Comparison of ENCODE assay signal across 26 mouse cellular contexts in genomic region chr13:46490644-46491043, GRCm38 (mm10). TPM values are rescaled to one million over a fixed set of nuclear protein-coding genes. Genes with fewer than 3 reads are reported as not detected.
A peak's percentile ranks its signal among the peaks of the same experiment; 100 is the strongest.
DNase-seq lines count a peak whose midpoint lies in the region; TF ChIP-seq lines count a peak whose summit lies in the region.
"Had no signal": no experiment of that assay in that cellular context is flagged by ENCODE, and none has a peak within 500 bp of the region (broad histone marks: within the 10 kb centered on the region; RNA-seq: fewer than 3 reads in every experiment).

No protein-coding gene starts in this region.

- TF ChIP-seq POLR2A in small intestine, adult 2 months (IDR thresholded peaks at IDR 0.05; ENCODE audit: low read depth, low read length) = no peak

- no peak overlapping the region for H3K4me3 ChIP-seq in heart, embryonic 10.5 days
- no peak overlapping the region for H3K4me3 ChIP-seq in left cerebral cortex, adult 2 months
- no peak overlapping the region for H3K4me3 ChIP-seq in embryonic facial prominence, embryonic 10.5 days
- no peak overlapping the region for H3K4me3 ChIP-seq in small intestine, adult 2 months (ENCODE audit: low read depth, low read length)
- H3K4me3 ChIP-seq: embryonic facial prominence, embryonic 13.5 days; heart, embryonic 13.5 days; limb, embryonic 13.5 days; lung, embryonic 15.5 days; midbrain, embryonic 10.5 days had no signal

- DNase-seq in heart, embryonic 10.5 days (ENCODE audit: low spot score) = no peak
- DNase-seq in heart, adult 9 months (ENCODE audit: low spot score in 2 of 2) = no peak
- peak; percentile 24 to 36 for DNase-seq in left cerebral cortex, postnatal 14 days (ENCODE audit: low spot score in 2 of 2)
- DNase-seq in left cerebral cortex, adult 2 months (ENCODE audit: extremely low spot score in 1 of 2, low spot score in 2 of 2) = no peak
- peak; percentile 31 for DNase-seq in embryonic facial prominence, embryonic 10.5 days (ENCODE audit: low spot score)
- DNase-seq in B cell, adult 2 months = no peak
- DNase-seq in retina, embryonic 14.5 days (ENCODE audit: low spot score) = no peak
- DNase-seq: adrenal gland, postnatal 36 days; cerebellum, adult 18-20 months; forebrain, postnatal 0 days; kidney, adult 8-10 months; kidney, postnatal 36 days; retina, postnatal 1 day; spleen, adult 18-20 months; thymus, adult 2 months had no signal

- intact Hi-C loops in left cerebral cortex, postnatal 14 days (cut with DNase I) = no loop called here
- intact Hi-C loops in left cerebral cortex, adult 2 months (cut with DNase I) = no loop called here

- TF ChIP-seq CTCF in left cerebral cortex, adult 2 months (IDR thresholded peaks at IDR 0.05) = no peak
- TF ChIP-seq CTCF in small intestine, adult 2 months (IDR thresholded peaks at IDR 0.05; ENCODE audit: extremely low read depth, insufficient read length, insufficient replicate concordance, low read depth, low read length) = no peak

- no peaks in the 10 kb centered on the region for H3K27me3 ChIP-seq in heart, embryonic 10.5 days (ENCODE audit: insufficient read depth, poor library complexity, severe bottlenecking)
- no peaks in the 10 kb centered on the region for H3K27me3 ChIP-seq in embryonic facial prominence, embryonic 10.5 days (replicated peaks; ENCODE audit: low read depth, poor library complexity, severe bottlenecking)
- no peaks in the 10 kb centered on the region for H3K27me3 ChIP-seq in small intestine, adult 2 months (ENCODE audit: control insufficient read depth, insufficient read depth, low read length)
- H3K27me3 ChIP-seq: CH12.LX; embryonic facial prominence, embryonic 13.5 days; heart, embryonic 13.5 days; limb, embryonic 13.5 days; lung, embryonic 15.5 days had no signal

- WGBS in heart, embryonic 10.5 days = 40% methylated on average over 4 of the region's 4 CpGs
- 33% methylated on average over 4 of the region's 4 CpGs for WGBS in embryonic facial prominence, embryonic 10.5 days
- 52% methylated on average over 4 of the region's 4 CpGs for WGBS in small intestine, adult 2 months

- peaks cover 24% of the 10 kb centered on the region for H3K4me1 ChIP-seq in heart, embryonic 10.5 days
- peaks cover 9% of the 10 kb centered on the region for H3K4me1 ChIP-seq in embryonic facial prominence, embryonic 10.5 days
- no peaks in the 10 kb centered on the region for H3K4me1 ChIP-seq in small intestine, adult 2 months (ENCODE audit: control insufficient read depth, insufficient read depth, insufficient read length, low read length)
- H3K4me1 ChIP-seq: midbrain, embryonic 10.5 days had no signal

- H3K27ac ChIP-seq in heart, embryonic 10.5 days = 0 out of 2 replicates have a peak overlapping the region, but pooled peaks have one; percentile 29
- H3K27ac ChIP-seq in left cerebral cortex, adult 2 months = no peak overlapping the region; the same call in 1 of the 2 replicates
- H3K27ac ChIP-seq in embryonic facial prominence, embryonic 10.5 days (replicated peaks) = no peak overlapping the region
- 0 out of 2 replicates have a peak overlapping the region, but pooled peaks have one; percentile 15 for H3K27ac ChIP-seq in small intestine, adult 2 months (ENCODE audit: insufficient read depth, low read depth, low read length)
- H3K27ac ChIP-seq: embryonic facial prominence, embryonic 13.5 days; heart, embryonic 13.5 days; hindbrain, embryonic 14.5 days; limb, embryonic 13.5 days; liver, embryonic 14.5 days; lung, embryonic 15.5 days; macrophage; midbrain, embryonic 10.5 days had no signal

- no peaks in the 10 kb centered on the region for H3K36me3 ChIP-seq in heart, embryonic 10.5 days
- H3K36me3 ChIP-seq in embryonic facial prominence, embryonic 10.5 days (replicated peaks) = no peaks in the 10 kb centered on the region
- no peaks in the 10 kb centered on the region for H3K36me3 ChIP-seq in small intestine, adult 2 months (ENCODE audit: control insufficient read depth, insufficient read depth, low read length)
- H3K36me3 ChIP-seq: embryonic facial prominence, embryonic 13.5 days; heart, embryonic 13.5 days; limb, embryonic 13.5 days; lung, embryonic 15.5 days; midbrain, embryonic 10.5 days had no signal

- H3K9me3 ChIP-seq in heart, embryonic 10.5 days = no peaks in the 10 kb centered on the region
- no peaks in the 10 kb centered on the region for H3K9me3 ChIP-seq in embryonic facial prominence, embryonic 10.5 days
- H3K9me3 ChIP-seq: embryonic facial prominence, embryonic 13.5 days; heart, embryonic 13.5 days; limb, embryonic 13.5 days; lung, embryonic 15.5 days had no signal

RNA-seq across cellular contexts. Expression of gene Cap2, which starts 11.0 kb away (rescaled TPM):
- polyA plus RNA-seq in heart, embryonic 10.5 days (2016; fragmentation: Nextera tagmentation; extraction: Ambion mirVana) = 101 and 175 TPM in 2 replicates
- 100 to 1,000 TPM; 170 to 199 TPM for total RNA-seq in left cerebral cortex, postnatal 14 days (2021)
- 100 to 1,000 TPM; 264 to 278 TPM for total RNA-seq in left cerebral cortex, adult 2 months (2021)
- 3.9 and 4.2 TPM in 2 replicates for polyA plus RNA-seq in embryonic facial prominence, embryonic 10.5 days (2016; fragmentation: Nextera tagmentation; extraction: Ambion mirVana)
- 6.2 and 8.8 TPM in 2 replicates for polyA plus RNA-seq in small intestine, adult 2 months (2012; rRNA removed)
- total RNA-seq: granulocyte monocyte progenitor cell, adult 5-6 weeks had no signal

Comparison
In these comparisons a context has a peak if more than half of its experiments do, and no peak if none do; other contexts are left out.
1. DNase-seq: peak in left cerebral cortex, postnatal 14 days (2 of 2) and embryonic facial prominence, embryonic 10.5 days (single experiment); none in heart, embryonic 10.5 days (single experiment), heart, adult 9 months (0 of 2), left cerebral cortex, adult 2 months (0 of 2), B cell, adult 2 months (0 of 2) and retina, embryonic 14.5 days (single experiment).
2. H3K27ac ChIP-seq: peak in heart, embryonic 10.5 days (single experiment) and small intestine, adult 2 months (single experiment); none in left cerebral cortex, adult 2 months (single experiment) and embryonic facial prominence, embryonic 10.5 days (single experiment).
3. RNA of gene Cap2, which starts 11.0 kb away (polyA plus RNA-seq): 101 to 175 TPM in heart, embryonic 10.5 days; 6.2 to 8.8 TPM in small intestine, adult 2 months and 3.9 to 4.2 TPM in embryonic facial prominence, embryonic 10.5 days; every median in the first group is over 10 times any median in the second.